Comparison of ENCODE assay signal across 8 mouse cellular contexts in the genomic region with DNA sequence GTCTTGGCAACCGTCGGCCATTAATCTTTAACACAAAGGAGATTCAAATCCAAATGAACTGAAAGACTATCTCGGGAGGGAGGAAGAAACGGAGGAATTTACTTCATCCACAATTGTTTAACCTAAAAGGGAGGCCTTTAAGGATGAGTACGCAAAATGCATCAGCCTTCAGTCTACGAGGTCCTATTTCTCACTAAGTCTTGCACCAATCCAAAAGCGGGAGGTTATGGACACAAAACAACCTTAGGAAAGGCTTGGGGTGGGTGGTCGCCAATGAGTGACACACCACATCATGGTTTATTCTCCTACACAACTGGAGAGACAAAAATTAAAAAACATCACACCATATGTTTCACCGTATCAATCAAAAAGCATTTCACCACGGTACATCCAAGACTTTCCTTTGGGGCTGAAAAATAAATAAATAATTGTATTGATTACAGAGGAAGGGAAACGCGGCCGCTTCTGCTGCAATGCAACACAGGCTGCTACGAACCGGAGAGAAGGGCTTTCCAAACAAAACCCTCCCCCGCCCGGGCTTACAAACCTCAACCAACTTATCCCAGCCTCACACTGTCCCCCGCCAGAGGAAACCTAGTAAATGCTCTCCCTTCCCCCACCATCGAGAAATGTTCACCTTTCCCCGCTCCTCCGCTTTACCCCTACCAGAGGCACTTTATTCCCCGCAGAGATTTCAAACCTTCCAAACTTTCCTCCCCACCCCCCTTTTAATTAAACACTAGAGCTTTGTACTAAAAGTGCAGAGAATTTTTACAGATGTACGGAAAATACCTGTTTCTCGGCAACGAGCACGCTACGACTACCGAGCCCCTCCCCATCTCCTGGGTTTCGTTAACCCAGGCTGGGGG. TPM values are rescaled to one million over a fixed set of nuclear protein-coding genes. Genes with fewer than 3 reads are reported as not detected.
DNase-seq lines count a peak whose midpoint lies in the region; ATAC-seq and TF ChIP-seq lines count a peak whose summit lies in the region.

No protein-coding gene starts in this region.

- ATAC-seq in liver, embryonic 12.5 days = 0 out of 2 replicates have a peak, but pooled peaks have one; percentile 42
- ATAC-seq in neural tube, embryonic 15.5 days (ENCODE audit: low FRiP score) = peak; percentile 29

- H3K4me1 ChIP-seq in spleen, adult 2 months (ENCODE audit: control insufficient read depth, insufficient read depth, insufficient read length) = peaks cover 4% of the 10 kb centered on the region; the same call in 1 of the 2 replicates
- H3K4me1 ChIP-seq in liver, embryonic 12.5 days = no peaks in the 10 kb centered on the region
- peaks cover 37% of the 10 kb centered on the region for H3K4me1 ChIP-seq in neural tube, embryonic 15.5 days

- 8% methylated on average over 29 of the region's 29 CpGs for whole genome bisulfite sequencing in spleen, adult 2 months
- 2% methylated on average over 29 of the region's 29 CpGs for WGBS in liver, embryonic 12.5 days (ENCODE audit: insufficient replicate concordance)
- WGBS in neural tube, embryonic 15.5 days = under 1% methylated on average over 29 of the region's 29 CpGs

- peak overlapping the region; percentile 47 for H3K4me3 ChIP-seq in spleen, adult 2 months (ENCODE audit: extremely low read depth, insufficient read depth, insufficient read length)
- peak overlapping the region; percentile 66 for H3K4me3 ChIP-seq in liver, embryonic 12.5 days
- peak overlapping the region; percentile 87 for H3K4me3 ChIP-seq in neural tube, embryonic 15.5 days (replicated peaks)

- peak overlapping the region; percentile 77 for H3K4me2 ChIP-seq in liver, embryonic 12.5 days
- peak overlapping the region; percentile 62 for H3K4me2 ChIP-seq in neural tube, embryonic 15.5 days

- no peak for TF ChIP-seq POLR2A in spleen, adult 2 months (IDR thresholded peaks at IDR 0.05; ENCODE audit: low read depth, low read length)

- DNase-seq in spleen, adult 2 months (ENCODE audit: low read depth in 1 of 2, low spot score in 2 of 2) = no peak
- DNase-seq in spleen, postnatal 4 days (ENCODE audit: low spot score in 2 of 2) = no peak
- peak; percentile 73 to 76 for DNase-seq in cerebellum, postnatal 10 days
- DNase-seq in gastrocnemius, postnatal 25 days = peak; percentile 18
- DNase-seq in kidney, adult 9 months = peak; percentile 33
- DNase-seq in c-Kit-positive CD71-positive TER-119-positive erythroid progenitor cells, embryonic 14.5 days (ENCODE audit: low spot score) = no peak

- no peaks in the 10 kb centered on the region for H3K9me3 ChIP-seq in liver, embryonic 12.5 days (replicated peaks)
- H3K9me3 ChIP-seq in neural tube, embryonic 15.5 days (replicated peaks) = no peaks in the 10 kb centered on the region

- peaks cover 19% of the 10 kb centered on the region for H3K27me3 ChIP-seq in spleen, adult 2 months (ENCODE audit: control insufficient read depth, insufficient read depth, low read length)
- peaks cover 59% of the 10 kb centered on the region for H3K27me3 ChIP-seq in liver, embryonic 12.5 days (replicated peaks)
- no peaks in the 10 kb centered on the region for H3K27me3 ChIP-seq in neural tube, embryonic 15.5 days (replicated peaks)

- H3K36me3 ChIP-seq in spleen, adult 2 months (ENCODE audit: control insufficient read depth, insufficient read depth, low read length) = no peaks in the 10 kb centered on the region
- H3K36me3 ChIP-seq in liver, embryonic 12.5 days = no peaks in the 10 kb centered on the region
- no peaks in the 10 kb centered on the region for H3K36me3 ChIP-seq in neural tube, embryonic 15.5 days

- no peak for TF ChIP-seq CTCF in spleen, adult 2 months (IDR thresholded peaks at IDR 0.05; ENCODE audit: extremely low read depth, insufficient read depth, insufficient read length, insufficient replicate concordance)

- H3K27ac ChIP-seq in spleen, adult 2 months (ENCODE audit: insufficient read depth, low read length) = no peak overlapping the region
- H3K27ac ChIP-seq in liver, embryonic 12.5 days = 0 out of 2 replicates have a peak overlapping the region, but pooled peaks have one; percentile 65
- peak overlapping the region; percentile 99 for H3K27ac ChIP-seq in neural tube, embryonic 15.5 days (replicated peaks)

- H3K9ac ChIP-seq in liver, embryonic 12.5 days = peak overlapping the region; percentile 65
- H3K9ac ChIP-seq in neural tube, embryonic 15.5 days (replicated peaks) = peak overlapping the region; percentile 96

RNA-seq across cellular contexts. Expression of a gene that starts 1.2 kb away (rescaled TPM):
- 1.5 and 1.6 TPM in 2 replicates for polyA plus RNA-seq in spleen, adult 2 months (2012; rRNA removed)
- total RNA-seq in gastrocnemius, postnatal 25 days (2021) = 10 to 100 TPM; 66.5 to 89.1 TPM
- polyA plus RNA-seq in liver, embryonic 12.5 days (2016; fragmentation: Nextera tagmentation; extraction: Ambion mirVana) = 2.8 and 3.1 TPM in 2 replicates
- 27.7 and 34.1 TPM in 2 replicates for polyA plus RNA-seq in neural tube, embryonic 15.5 days (2015; fragmentation: Nextera tagmentation; extraction: Ambion mirVana)

Comparison
In these comparisons a context has a peak if more than half of its experiments do, and no peak if none do; other contexts are left out.
1. DNase-seq: peak in cerebellum, postnatal 10 days (2 of 2), gastrocnemius, postnatal 25 days (single experiment) and kidney, adult 9 months (single experiment); none in spleen, adult 2 months (0 of 2), spleen, postnatal 4 days (0 of 2) and c-Kit-positive CD71-positive TER-119-positive erythroid progenitor cells, embryonic 14.5 days (single experiment).
2. Peak in every context shown above with its lines, with median percentiles within 50 percentile points of each other: H3K4me3 ChIP-seq.